Mouse (Mus musculus) cortical plate, adult 2 months (tissue): ENCODE data around the gene Cpe.

Experiments
- CTCF ChIP-seq: fragments of 200-500 bp; IDR thresholded peaks from 2 replicates; pipeline ENCODE4 v1.5.1; 2011; ENCODE audit warnings: mild to moderate bottlenecking, control low read depth, low read length; ENCODE audit not compliant: insufficient read depth; ENCODE audit errors: extremely low read depth
- POLR2A ChIP-seq: fragments of 200-500 bp; IDR thresholded peaks from 2 replicates; pipeline ENCODE4 v1.6.1; 2011; ENCODE audit warnings: mild to moderate bottlenecking, low read length, control low read depth; ENCODE audit not compliant: insufficient read depth; ENCODE audit errors: extremely low read depth

DNA sequence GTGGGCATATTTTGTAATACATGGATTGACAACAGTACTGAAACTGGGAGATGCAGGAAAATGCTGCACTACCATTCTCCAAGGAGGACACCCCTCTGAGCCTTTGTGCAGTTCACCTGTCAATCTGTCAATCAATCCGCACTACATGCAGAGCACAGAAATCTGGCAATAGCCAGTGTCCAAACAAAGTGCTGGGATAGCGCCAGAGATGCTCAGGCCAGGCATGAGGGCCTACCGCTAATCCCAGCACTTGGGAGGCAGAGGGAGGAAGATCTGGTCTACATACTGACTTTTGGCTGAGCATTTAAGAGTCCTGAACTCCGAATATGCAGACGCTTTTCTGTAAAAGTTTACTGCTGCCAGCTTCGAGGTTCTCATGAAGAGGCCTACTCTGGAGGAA is 37.0 kb downstream of the Cpe start:
- TF ChIP-seq POLR2A (no peak), CTCF (no peak)
